Mouse (Mus musculus) embryonic facial prominence, embryonic 15.5 days (tissue): Measurements from ENCODE around the gene Prkag2. TPM values are rescaled to one million over a fixed set of nuclear protein-coding genes. Genes with fewer than 3 reads are reported as not detected.

Experiments used
- ATAC-seq: fragments of 200-750 bp; cut with Nextera tagmentation; 2 replicates; pipeline ENCODE4 v1.8.0; 2017; ENCODE audit warnings: low read depth, moderate TSS enrichment; ENCODE audit not compliant: insufficient number of reproducible peaks, low FRiP score, low TSS enrichment
- H3K27ac ChIP-seq: fragments of 300-500 bp; sonication (generic); replicated peaks from 2 replicates; pipeline ENCODE4 v1.5.1; 2015; ENCODE audit warnings: mild to moderate bottlenecking, inconsistent platforms
- H3K27me3 ChIP-seq: fragments of 300-500 bp; sonication (generic); 2 replicates; pipeline ENCODE4 v1.6.1; 2015; ENCODE audit warnings: inconsistent platforms
- H3K36me3 ChIP-seq: fragments of 300-500 bp; sonication (generic); 2 replicates; pipeline ENCODE4 v1.6.1; 2015; ENCODE audit warnings: mild to moderate bottlenecking, inconsistent platforms
- H3K4me1 ChIP-seq: fragments of 300-500 bp; sonication (generic); 2 replicates; pipeline ENCODE4 v1.6.1; 2015; ENCODE audit warnings: inconsistent platforms
- H3K4me2 ChIP-seq: fragments of 300-500 bp; sonication (generic); replicated peaks from 2 replicates; pipeline ENCODE4 v1.6.1; 2015; ENCODE audit warnings: mild to moderate bottlenecking, inconsistent platforms
- H3K4me3 ChIP-seq: fragments of 300-500 bp; sonication (generic); replicated peaks from 2 replicates; pipeline ENCODE4 v1.5.1; 2015; ENCODE audit warnings: mild to moderate bottlenecking, inconsistent platforms
- H3K9ac ChIP-seq: fragments of 300-500 bp; sonication (generic); 2 replicates; pipeline ENCODE4 v1.6.1; 2015; ENCODE audit warnings: inconsistent platforms
- H3K9me3 ChIP-seq: fragments of 300-500 bp; sonication (generic); replicated peaks from 2 replicates; pipeline ENCODE4 v1.6.1; 2016; ENCODE audit warnings: inconsistent platforms
- WGBS: fragments of 180-500 bp; shearing (Covaris S2); methylation state at CpG from one replicate; pipeline ENCODE4 v1.1.7; 2015; 5-methylcytosine and 5-hydroxymethylcytosine counted together
- polyA plus RNA-seq: library from polyadenylated mRNA; unstranded; fragments of >200 nt; fragmentation: Nextera tagmentation; extraction: Ambion mirVana; gene quantifications from 2 replicates; pipeline ENCODE4 v1.2.1, GENCODE M21; 2015

The Prkag2 gene
- polyA plus RNA-seq, 1 experiment from 2014 or later = 25.0 TPM

GRCm38 (mm10) chr5:25067122-25067521 is 33.3 kb downstream of the Prkag2 start:
- WGBS = 37% methylated on average over 6 of the region's 6 CpGs
- Histone ChIP-seq H3K27ac (peak overlapping the region; percentile 25; the same call in 1 of the 2 replicates), H3K4me2 (no peak overlapping the region), H3K4me1 (peaks cover 7% of the 10 kb centered on the region), H3K9ac (no peak overlapping the region), H3K36me3 (no peaks in the 10 kb centered on the region), H3K4me3 (no peak overlapping the region), H3K9me3 (no peaks in the 10 kb centered on the region), H3K27me3 (no peaks in the 10 kb centered on the region)
- no peak for ATAC-seq

GRCm38 (mm10) chr5:25064270-25065232 is 35.9 kb downstream of the Prkag2 start:
- Histone ChIP-seq H3K36me3 (no peaks in the 10 kb centered on the region), H3K27ac (no peak overlapping the region), H3K4me1 (peaks cover 11% of the 10 kb centered on the region), H3K9ac (no peak overlapping the region), H3K4me2 (no peak overlapping the region), H3K27me3 (no peaks in the 10 kb centered on the region), H3K9me3 (no peaks in the 10 kb centered on the region), H3K4me3 (no peak overlapping the region)
- no peak for ATAC-seq
- WGBS = 52% methylated on average over 8 of the region's 8 CpGs

- H3K36me3 ChIP-seq = no peaks in the 10 kb centered on the region
- no peaks in the 10 kb centered on the region for H3K9me3 ChIP-seq
- peaks cover 24% of the 10 kb centered on the region for H3K4me1 ChIP-seq
- no peak overlapping the region for H3K4me3 ChIP-seq
- H3K9ac ChIP-seq = no peak overlapping the region
- no peak overlapping the region for H3K4me2 ChIP-seq
- no peak for ATAC-seq
- WGBS = 46% methylated on average over 17 of the region's 17 CpGs
- H3K27ac ChIP-seq = no peak overlapping the region
- H3K27me3 ChIP-seq = no peaks in the 10 kb centered on the region
Measured at GRCm38 (mm10) chr5:25062506-25063132, 37.8 kb downstream of the Prkag2 start.

GRCm38 (mm10) chr5:25058853-25059741 is 41.3 kb downstream of the Prkag2 start:
- no peaks in the 10 kb centered on the region for H3K9me3 ChIP-seq
- H3K4me3 ChIP-seq = no peak overlapping the region
- 21% methylated on average over 21 of the region's 21 CpGs for WGBS
- ATAC-seq = no peak
- no peak overlapping the region for H3K27ac ChIP-seq
- H3K9ac ChIP-seq = no peak overlapping the region
- no peaks in the 10 kb centered on the region for H3K27me3 ChIP-seq
- H3K4me2 ChIP-seq = peak overlapping the region; percentile 13; the same call in 1 of the 2 replicates
- peaks cover 21% of the 10 kb centered on the region for H3K4me1 ChIP-seq
- H3K36me3 ChIP-seq = no peaks in the 10 kb centered on the region

GRCm38 (mm10) chr5:25058417-25058816 is 42.0 kb downstream of the Prkag2 start:
- Histone ChIP-seq H3K27me3 (no peaks in the 10 kb centered on the region), H3K9ac (no peak overlapping the region), H3K27ac (no peak overlapping the region), H3K4me3 (no peak overlapping the region), H3K4me2 (no peak overlapping the region), H3K4me1 (peaks cover 28% of the 10 kb centered on the region), H3K36me3 (no peaks in the 10 kb centered on the region), H3K9me3 (no peaks in the 10 kb centered on the region)
- 39% methylated on average over 7 of the region's 7 CpGs for WGBS
- no peak for ATAC-seq

GRCm38 (mm10) chr5:25055288-25055687 is 45.2 kb downstream of the Prkag2 start:
- H3K9me3 ChIP-seq = no peaks in the 10 kb centered on the region
- no peak overlapping the region for H3K4me3 ChIP-seq
- no peak for ATAC-seq
- no peak overlapping the region for H3K9ac ChIP-seq
- H3K27ac ChIP-seq = no peak overlapping the region
- WGBS = 59% methylated on average over 4 of the region's 4 CpGs
- H3K4me2 ChIP-seq = no peak overlapping the region
- H3K27me3 ChIP-seq = no peaks in the 10 kb centered on the region
- H3K36me3 ChIP-seq = no peaks in the 10 kb centered on the region
- peaks cover 28% of the 10 kb centered on the region for H3K4me1 ChIP-seq

GRCm38 (mm10) chr5:25053971-25054658 is 46.3 kb downstream of the Prkag2 start:
- ATAC-seq = no peak; the same call in 1 of the 2 replicates
- Histone ChIP-seq H3K27ac (no peak overlapping the region), H3K4me3 (no peak overlapping the region), H3K27me3 (no peaks in the 10 kb centered on the region), H3K9ac (no peak overlapping the region), H3K4me2 (no peak overlapping the region), H3K9me3 (no peaks in the 10 kb centered on the region), H3K4me1 (peaks cover 19% of the 10 kb centered on the region), H3K36me3 (no peaks in the 10 kb centered on the region)
- WGBS = 66% methylated on average over 7 of the region's 7 CpGs

GRCm38 (mm10) chr5:25050827-25051226 is 49.6 kb downstream of the Prkag2 start:
- 75% methylated on average over 8 of the region's 8 CpGs for WGBS
- no peak for ATAC-seq
- 0 out of 2 replicates have a peak, but pooled peaks cover 10% of the 10 kb centered on the region for H3K4me1 ChIP-seq

GRCm38 (mm10) chr5:25047670-25048069 is 52.8 kb downstream of the Prkag2 start:
- no peak overlapping the region for H3K4me3 ChIP-seq
- WGBS = 46% methylated on average over 1 of the region's 1 CpGs
- ATAC-seq = no peak

More at GRCm38 (mm10) chr5:25050827-25051226, 49.6 kb downstream of the Prkag2 start:
- no peak overlapping the region for H3K4me3 ChIP-seq
- H3K9me3 ChIP-seq = no peaks in the 10 kb centered on the region
- H3K4me2 ChIP-seq = no peak overlapping the region
- H3K27me3 ChIP-seq = no peaks in the 10 kb centered on the region
- no peak overlapping the region for H3K9ac ChIP-seq
- H3K27ac ChIP-seq = no peak overlapping the region
- no peaks in the 10 kb centered on the region for H3K36me3 ChIP-seq

GRCm38 (mm10) chr5:25046762-25047161 is 53.7 kb downstream of the Prkag2 start:
- H3K27me3 ChIP-seq = no peaks in the 10 kb centered on the region
- H3K9me3 ChIP-seq = no peaks in the 10 kb centered on the region
- no peak for ATAC-seq
- H3K4me2 ChIP-seq = no peak overlapping the region
- H3K4me3 ChIP-seq = no peak overlapping the region
- H3K4me1 ChIP-seq = no peaks in the 10 kb centered on the region
- H3K36me3 ChIP-seq = no peaks in the 10 kb centered on the region
- 66% methylated on average over 3 of the region's 3 CpGs for WGBS
- no peak overlapping the region for H3K27ac ChIP-seq
- H3K9ac ChIP-seq = no peak overlapping the region

More at GRCm38 (mm10) chr5:25047670-25048069, 52.8 kb downstream of the Prkag2 start:
- Histone ChIP-seq H3K36me3 (no peaks in the 10 kb centered on the region), H3K27ac (no peak overlapping the region), H3K4me2 (no peak overlapping the region), H3K9ac (no peak overlapping the region), H3K27me3 (no peaks in the 10 kb centered on the region), H3K9me3 (no peaks in the 10 kb centered on the region), H3K4me1 (no peaks in the 10 kb centered on the region)
